Mouse (Mus musculus) liver, adult 2 months (tissue): ENCODE data around the gene Lgi1.

Source experiments
- CTCF ChIP-seq: fragments of 200-500 bp; IDR thresholded peaks from 2 replicates; pipeline ENCODE4 v1.5.1; 2011; ENCODE audit warnings: low read depth, low read length, control low read depth
- POLR2A ChIP-seq: fragments of 200-500 bp; IDR thresholded peaks from 2 replicates; pipeline ENCODE4 v1.6.1; 2011; ENCODE audit warnings: low read length, control low read depth; ENCODE audit not compliant: insufficient read depth; ENCODE audit errors: extremely low read depth

DNA sequence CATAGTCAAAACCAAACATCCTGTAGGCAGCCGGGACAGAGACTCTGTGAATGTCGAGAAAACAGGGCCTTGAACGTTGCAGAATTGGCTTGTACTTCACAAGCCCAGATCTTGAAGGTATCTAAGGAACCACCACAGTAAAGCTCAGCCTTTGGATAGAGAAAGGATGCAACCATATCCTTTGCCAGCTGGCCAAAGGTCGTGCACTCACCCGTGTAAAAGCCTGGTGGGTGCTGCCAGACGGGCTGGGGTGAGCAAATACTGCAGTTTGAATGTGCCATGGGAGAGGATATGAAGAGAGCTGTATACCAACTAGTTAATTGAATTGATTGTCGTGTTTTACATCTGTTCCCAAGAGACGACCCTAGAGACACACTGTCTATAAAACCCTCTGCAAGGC, 32.2 kb upstream of the Lgi1 start:
- TF ChIP-seq POLR2A (no peak), CTCF (no peak)
